Mouse (Mus musculus) stomach, embryonic 15.5 days (tissue): ENCODE data around the gene Lrch1. TPM values are rescaled to one million over a fixed set of nuclear protein-coding genes. Genes with fewer than 3 reads are reported as not detected.

Experiments used
- ATAC-seq: fragments of 200-750 bp; cut with Nextera tagmentation; 2 replicates; pipeline ENCODE4 v1.8.0; 2017; ENCODE audit warnings: low read depth, moderate number of reproducible peaks, moderate TSS enrichment; ENCODE audit not compliant: insufficient read depth, low FRiP score
- H3K27ac ChIP-seq: fragments of 300-500 bp; sonication (generic); 2 replicates; pipeline ENCODE4 v1.5.1; 2015; ENCODE audit warnings: mild to moderate bottlenecking, inconsistent platforms
- H3K27me3 ChIP-seq: fragments of 300-500 bp; sonication (generic); replicated peaks from 2 replicates; pipeline ENCODE4 v1.6.1; 2015; ENCODE audit warnings: inconsistent platforms
- H3K36me3 ChIP-seq: fragments of 300-500 bp; sonication (generic); 2 replicates; pipeline ENCODE4 v1.6.1; 2015; ENCODE audit warnings: inconsistent platforms
- H3K4me1 ChIP-seq: fragments of 300-500 bp; sonication (generic); 2 replicates; pipeline ENCODE4 v1.6.1; 2015; ENCODE audit warnings: inconsistent platforms
- H3K4me2 ChIP-seq: fragments of 300-500 bp; sonication (generic); 2 replicates; pipeline ENCODE4 v1.6.1; 2015; ENCODE audit warnings: mild to moderate bottlenecking, inconsistent platforms
- H3K4me3 ChIP-seq: fragments of 300-500 bp; sonication (generic); replicated peaks from 2 replicates; pipeline ENCODE4 v1.5.1; 2015; ENCODE audit warnings: inconsistent platforms
- H3K9ac ChIP-seq: fragments of 300-500 bp; sonication (generic); 2 replicates; pipeline ENCODE4 v1.6.1; 2015; ENCODE audit warnings: inconsistent platforms
- H3K9me3 ChIP-seq: fragments of 300-500 bp; sonication (generic); 2 replicates; pipeline ENCODE4 v1.6.1; 2016; ENCODE audit warnings: inconsistent platforms
- WGBS: fragments of 180-500 bp; shearing (Covaris S2); methylation state at CpG from one replicate; pipeline ENCODE4 v1.1.7; 2015; 5-methylcytosine and 5-hydroxymethylcytosine counted together
- polyA plus RNA-seq: library from polyadenylated mRNA; unstranded; fragments of >200 nt; fragmentation: Nextera tagmentation; extraction: Ambion mirVana; gene quantifications from 2 replicates; pipeline ENCODE4 v1.2.1, GENCODE M21; 2015

Lrch1 gene
- polyA plus RNA-seq, 1 experiment from 2014 or later = 12.4 TPM

GRCm38 (mm10) chr14:74974136-74974651 lies 26.5 kb upstream of the Lrch1 start:
- H3K4me2 ChIP-seq = no peak overlapping the region
- H3K36me3 ChIP-seq = no peaks in the 10 kb centered on the region
- H3K27me3 ChIP-seq = no peaks in the 10 kb centered on the region
- no peaks in the 10 kb centered on the region for H3K9me3 ChIP-seq
- no peak for ATAC-seq
- no peak overlapping the region for H3K9ac ChIP-seq
- WGBS = 60% methylated on average over 10 of the region's 10 CpGs
- H3K4me1 ChIP-seq = 0 out of 2 replicates have a peak, but pooled peaks cover 3% of the 10 kb centered on the region
- H3K27ac ChIP-seq = no peak overlapping the region
- H3K4me3 ChIP-seq = no peak overlapping the region

DNA sequence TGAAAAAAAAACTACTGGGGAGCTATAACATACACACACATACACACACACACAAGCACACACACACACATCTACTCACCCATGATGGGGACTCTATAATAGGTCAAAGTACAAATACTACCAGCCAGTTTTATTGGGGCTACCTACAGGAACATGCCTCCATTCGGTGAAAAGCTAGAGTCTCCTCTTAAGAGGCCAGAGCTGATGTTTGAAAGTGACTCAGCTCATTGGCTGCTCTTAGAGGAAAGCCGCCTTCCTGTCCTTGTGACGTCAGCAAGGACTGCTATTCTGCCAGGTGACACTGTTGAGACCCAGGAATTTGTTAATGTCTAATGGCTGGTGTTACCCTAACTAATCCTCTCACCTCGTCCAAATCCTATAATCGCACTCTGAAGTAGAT lies 25.0 kb upstream of the Lrch1 start:
- no peak overlapping the region for H3K4me3 ChIP-seq
- no peaks in the 10 kb centered on the region for H3K9me3 ChIP-seq
- peak; percentile 53; the same call in 1 of the 2 replicates for ATAC-seq
- H3K27me3 ChIP-seq = no peaks in the 10 kb centered on the region
- no peak overlapping the region for H3K9ac ChIP-seq
- no peak overlapping the region for H3K27ac ChIP-seq
- 0 out of 2 replicates have a peak, but pooled peaks cover 3% of the 10 kb centered on the region for H3K4me1 ChIP-seq
- no peaks in the 10 kb centered on the region for H3K36me3 ChIP-seq
- WGBS = 78% methylated on average over 5 of the region's 5 CpGs
- no peak overlapping the region for H3K4me2 ChIP-seq

DNA sequence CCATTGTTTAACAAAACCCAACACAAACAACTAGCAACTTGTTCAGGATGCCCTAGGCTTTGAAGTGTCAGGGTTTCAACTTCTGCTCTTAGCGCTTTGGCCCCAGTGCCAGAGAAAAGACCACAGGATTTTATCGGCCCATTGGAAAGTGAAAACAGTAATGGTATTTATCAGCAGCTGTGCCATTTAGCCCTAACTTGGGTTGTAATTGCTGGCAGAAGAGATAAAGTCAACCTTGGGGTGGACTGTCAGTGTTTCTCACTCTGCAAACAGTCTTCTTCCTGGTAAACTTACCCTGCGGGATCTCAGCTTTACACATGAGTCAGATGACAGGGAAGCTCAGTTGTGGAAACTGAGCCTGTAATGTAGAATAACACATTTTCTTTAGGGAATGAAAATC lies 24.5 kb upstream of the Lrch1 start:
- 0 out of 2 replicates have a peak, but pooled peaks cover 3% of the 10 kb centered on the region for H3K4me1 ChIP-seq
- H3K4me2 ChIP-seq = no peak overlapping the region
- 33% methylated on average over 3 of the region's 3 CpGs for WGBS
- H3K4me3 ChIP-seq = no peak overlapping the region
- no peaks in the 10 kb centered on the region for H3K9me3 ChIP-seq
- H3K27ac ChIP-seq = no peak overlapping the region
- no peaks in the 10 kb centered on the region for H3K27me3 ChIP-seq
- peak; percentile 70; the same call in 1 of the 2 replicates for ATAC-seq
- H3K9ac ChIP-seq = no peak overlapping the region
- no peaks in the 10 kb centered on the region for H3K36me3 ChIP-seq

- WGBS = 69% methylated on average over 3 of the region's 3 CpGs
- no peaks in the 10 kb centered on the region for H3K36me3 ChIP-seq
- ATAC-seq = no peak
- no peak overlapping the region for H3K4me2 ChIP-seq
- H3K9me3 ChIP-seq = no peaks in the 10 kb centered on the region
- no peak overlapping the region for H3K27ac ChIP-seq
- no peak overlapping the region for H3K4me3 ChIP-seq
- no peaks in the 10 kb centered on the region for H3K27me3 ChIP-seq
- H3K9ac ChIP-seq = no peak overlapping the region
- no peaks in the 10 kb centered on the region for H3K4me1 ChIP-seq
These were observed 15.7 kb upstream of the Lrch1 start for GRCm38 (mm10) chr14:74963402-74963764.

DNA sequence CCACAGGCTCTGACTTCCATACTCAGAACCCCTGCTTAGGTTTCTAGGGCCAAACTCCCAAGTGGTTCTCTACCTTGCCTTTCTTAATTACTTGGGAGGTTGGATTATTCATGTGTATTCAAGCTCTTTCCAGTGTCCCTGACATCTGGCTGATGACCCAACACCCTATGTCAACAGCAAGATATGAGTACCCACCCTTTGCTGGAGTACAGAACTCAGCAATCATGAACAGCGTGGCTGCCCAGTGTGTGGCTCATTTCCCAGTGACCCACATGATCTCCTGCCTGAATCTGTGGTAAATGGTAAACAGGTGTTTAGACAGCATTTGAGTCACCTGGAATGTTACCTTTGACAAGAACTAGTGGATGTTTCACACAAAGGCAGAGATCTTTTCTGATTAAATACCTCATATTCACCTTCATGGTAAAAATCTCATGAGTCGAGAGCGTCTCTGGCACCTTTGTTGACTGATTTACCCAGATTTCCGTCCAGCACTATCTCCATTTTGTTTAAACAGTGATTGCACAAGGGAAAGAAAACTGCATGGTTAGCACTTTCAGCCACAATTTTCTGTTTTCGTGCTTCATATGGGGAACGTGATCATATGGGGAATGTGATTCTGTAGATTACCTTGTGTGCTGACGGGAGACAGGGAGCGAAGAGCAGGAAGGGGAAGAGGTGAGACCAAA lies 15.2 kb upstream of the Lrch1 start:
- no peak overlapping the region for H3K4me3 ChIP-seq
- H3K36me3 ChIP-seq = no peaks in the 10 kb centered on the region
- H3K27me3 ChIP-seq = no peaks in the 10 kb centered on the region
- H3K27ac ChIP-seq = no peak overlapping the region
- no peak overlapping the region for H3K4me2 ChIP-seq
- 70% methylated on average over 8 of the region's 8 CpGs for WGBS
- peak; percentile 56; the same call in 1 of the 2 replicates for ATAC-seq
- H3K9ac ChIP-seq = no peak overlapping the region
- H3K9me3 ChIP-seq = no peaks in the 10 kb centered on the region
- no peaks in the 10 kb centered on the region for H3K4me1 ChIP-seq

GRCm38 (mm10) chr14:74960568-74960967 lies 12.9 kb upstream of the Lrch1 start:
- no peak overlapping the region for H3K9ac ChIP-seq
- H3K4me3 ChIP-seq = no peak overlapping the region
- WGBS = 73% methylated on average over 5 of the region's 5 CpGs
- no peaks in the 10 kb centered on the region for H3K9me3 ChIP-seq
- no peaks in the 10 kb centered on the region for H3K36me3 ChIP-seq
- H3K4me1 ChIP-seq = no peaks in the 10 kb centered on the region
- H3K27me3 ChIP-seq = no peaks in the 10 kb centered on the region
- no peak for ATAC-seq
- H3K4me2 ChIP-seq = no peak overlapping the region
- H3K27ac ChIP-seq = no peak overlapping the region

DNA sequence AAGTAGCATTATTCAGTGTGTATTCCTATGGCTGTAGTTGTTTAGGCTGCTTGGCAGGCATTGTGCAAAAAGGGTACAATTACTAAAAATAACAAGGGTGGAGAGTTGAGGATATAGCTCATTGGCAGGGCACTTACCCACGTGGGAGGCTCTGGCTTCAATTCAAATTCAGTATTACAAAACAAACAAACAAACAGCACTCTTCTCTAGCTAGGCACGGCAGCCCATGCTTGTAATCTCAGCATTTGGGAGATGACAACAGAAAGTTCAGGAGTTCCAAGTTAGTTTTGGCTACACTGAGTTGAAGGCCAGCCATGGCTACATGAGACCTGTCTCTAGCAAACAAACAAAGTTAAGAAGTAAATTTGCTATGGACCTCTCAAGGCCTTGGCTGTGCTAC lies 9.0 kb upstream of the Lrch1 start:
- no peak for ATAC-seq
- H3K36me3 ChIP-seq = no peaks in the 10 kb centered on the region
- no peaks in the 10 kb centered on the region for H3K4me1 ChIP-seq
- no peaks in the 10 kb centered on the region for H3K9me3 ChIP-seq
- H3K4me3 ChIP-seq = no peak overlapping the region
- H3K4me2 ChIP-seq = no peak overlapping the region
- H3K27ac ChIP-seq = no peak overlapping the region
- no peaks in the 10 kb centered on the region for H3K27me3 ChIP-seq
- no peak overlapping the region for H3K9ac ChIP-seq
- 30% methylated on average over 2 of the region's 2 CpGs for WGBS

GRCm38 (mm10) chr14:74956234-74956633 lies 8.6 kb upstream of the Lrch1 start:
- no peak overlapping the region for H3K4me2 ChIP-seq
- H3K4me3 ChIP-seq = no peak overlapping the region
- H3K27ac ChIP-seq = no peak overlapping the region
- ATAC-seq = no peak
- H3K9me3 ChIP-seq = no peaks in the 10 kb centered on the region
- no peaks in the 10 kb centered on the region for H3K4me1 ChIP-seq
- 60% methylated on average over 1 of the region's 1 CpGs for WGBS
- H3K36me3 ChIP-seq = no peaks in the 10 kb centered on the region
- no peak overlapping the region for H3K9ac ChIP-seq
- H3K27me3 ChIP-seq = no peaks in the 10 kb centered on the region

- ATAC-seq = 0 out of 2 replicates have a peak, but pooled peaks have one; percentile 15
- WGBS = 38% methylated on average over 14 of the region's 14 CpGs
- Histone ChIP-seq H3K4me1 (peaks cover 20% of the 10 kb centered on the region; the same call in 1 of the 2 replicates), H3K9ac (no peak overlapping the region), H3K27ac (peak overlapping the region; percentile 92; the same call in 1 of the 2 replicates), H3K27me3 (no peaks in the 10 kb centered on the region), H3K36me3 (no peaks in the 10 kb centered on the region), H3K4me3 (peak overlapping the region; percentile 81; the same call in 1 of the 2 replicates), H3K4me2 (peak overlapping the region; percentile 86), H3K9me3 (no peaks in the 10 kb centered on the region)
These were observed 957 bp upstream of the Lrch1 start for GRCm38 (mm10) chr14:74948426-74949240.

GRCm38 (mm10) chr14:74948014-74948396 lies 329 bp upstream of the Lrch1 start:
- 23% methylated on average over 13 of the region's 13 CpGs for WGBS
- peak overlapping the region; percentile 86 for H3K4me2 ChIP-seq
- H3K27me3 ChIP-seq = no peaks in the 10 kb centered on the region
- no peaks in the 10 kb centered on the region for H3K36me3 ChIP-seq
- H3K4me3 ChIP-seq = peak overlapping the region; percentile 81
- H3K9ac ChIP-seq = peak overlapping the region; percentile 10; the same call in 1 of the 2 replicates
- H3K9me3 ChIP-seq = no peaks in the 10 kb centered on the region
- peak overlapping the region; percentile 92; the same call in 1 of the 2 replicates for H3K27ac ChIP-seq
- ATAC-seq = no peak
- H3K4me1 ChIP-seq = peaks cover 20% of the 10 kb centered on the region; the same call in 1 of the 2 replicates

DNA sequence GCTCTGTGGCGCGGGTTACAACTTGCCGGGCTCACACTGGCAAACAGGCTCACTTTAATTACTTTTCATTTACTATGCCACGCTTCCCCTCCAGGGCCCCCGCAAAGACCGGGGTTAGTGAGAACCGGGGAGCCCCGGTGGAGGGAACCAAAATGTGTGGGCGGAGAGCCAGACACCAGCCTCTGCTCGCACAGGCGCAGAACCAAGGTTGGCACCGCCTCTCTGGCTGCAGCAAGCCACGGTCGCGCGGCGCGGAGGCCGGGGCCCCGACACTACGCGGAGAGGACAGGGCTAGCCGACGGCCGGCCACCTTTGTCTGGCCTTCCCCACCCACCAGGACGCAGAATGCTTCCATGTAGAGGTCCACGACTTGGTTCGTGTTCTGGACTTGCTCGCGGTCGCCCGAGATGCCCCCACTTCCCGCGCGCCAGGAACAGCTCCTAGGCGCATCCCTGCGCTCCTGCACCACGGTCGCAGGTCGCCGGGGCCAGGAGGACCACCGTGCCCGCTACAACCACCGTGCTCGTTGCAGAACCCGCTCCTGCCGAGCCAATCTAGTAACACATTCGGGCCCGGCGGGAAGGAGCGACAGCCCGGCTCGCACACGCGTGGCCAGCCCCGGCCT lies 813 bp downstream of the Lrch1 start:
- under 1% methylated on average over 56 of the region's 56 CpGs for WGBS
- Histone ChIP-seq H3K4me3 (peak overlapping the region; percentile 81), H3K27me3 (no peaks in the 10 kb centered on the region), H3K9ac (peak overlapping the region; percentile 70), H3K27ac (peak overlapping the region; percentile 92), H3K9me3 (no peaks in the 10 kb centered on the region), H3K36me3 (no peaks in the 10 kb centered on the region), H3K4me2 (peak overlapping the region; percentile 86), H3K4me1 (peaks cover 20% of the 10 kb centered on the region; the same call in 1 of the 2 replicates)
- peak; percentile 75 for ATAC-seq
